Mouse (Mus musculus) hindbrain, embryonic 13.5 days (tissue): ENCODE measurements at regions not wholly inside any gene's neighbourhood (a gene's known extent, or its start where the extent isn't known, plus 50 kb on each side); places are given as distances from the start of the nearest gene placed in this dataset. TPM values are rescaled to one million over a fixed set of nuclear protein-coding genes. Genes with fewer than 3 reads are reported as not detected.

Source experiments
- microRNA-seq: library from miRNA; unstranded; fragments of <30 nt; microRNA quantifications from one replicate; pipeline ENCODE4, GENCODE M21; 2016

Small RNAs in the stretch of these regions (microRNA-seq; reads per million reads assigned to microRNA genes)
- gene Mir8099-2: not detected
